Mouse (Mus musculus) adrenal gland, adult 10 weeks (tissue): ENCODE data around the gene Pdhx. TPM values are rescaled to one million over a fixed set of nuclear protein-coding genes. Genes with fewer than 3 reads are reported as not detected.

Experiments
- polyA plus RNA-seq: library from polyadenylated mRNA; stranded (reverse); fragments of 350-450 nt; fragmentation: Illumina TruSeq; extraction: RNeasy Lipid Tissue Mini Kit (QIAGEN cat#74804); gene quantifications from one replicate; pipeline ENCODE4 v1.2.3, GENCODE M21; 2014; ENCODE audit warnings: low read depth, low replicate concordance

The Pdhx gene
- 83.9 TPM for polyA plus RNA-seq

DNA sequence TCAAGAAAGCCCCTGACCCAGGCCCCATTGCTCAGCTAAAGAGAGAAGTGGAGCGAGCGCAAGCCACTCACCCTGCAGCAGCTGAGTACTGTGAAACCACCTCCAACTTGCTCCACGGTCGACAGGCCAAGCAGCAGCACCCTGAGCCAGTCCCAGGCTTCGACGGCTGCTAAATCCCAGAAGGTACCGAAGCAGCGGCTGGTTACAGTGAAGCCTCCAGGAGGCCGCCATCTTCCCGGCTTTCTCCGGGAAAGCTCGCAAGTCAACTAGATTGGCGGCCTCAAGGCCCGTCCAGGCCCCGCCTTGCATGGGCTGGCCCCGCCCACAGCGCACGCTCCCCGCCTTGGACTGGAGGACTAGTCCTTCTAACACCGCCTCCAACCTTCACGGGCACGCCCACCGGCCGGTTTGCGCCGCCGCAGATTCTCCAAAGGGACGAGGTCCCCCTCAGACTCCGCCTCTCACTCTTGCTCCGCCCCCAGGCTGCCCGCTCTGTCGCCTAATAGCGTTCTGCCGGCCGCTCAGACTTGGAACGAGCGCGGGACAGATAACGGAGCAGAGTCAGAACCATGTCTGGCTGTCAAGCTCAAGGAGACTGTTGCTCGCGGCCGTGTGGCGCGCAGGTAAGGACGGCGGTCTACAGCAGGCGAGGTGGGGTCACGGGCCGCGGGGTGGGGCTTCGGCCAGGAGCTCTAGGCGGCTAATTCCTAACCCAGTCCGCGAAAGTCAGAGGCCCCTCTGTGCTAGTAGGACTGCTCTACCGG is at the start of gene Pdhx, which contains the start of gene Apip:
Pdhx (minus strand) TSS at position 295 of the 764 bp plus-strand sequence.
Apip (plus strand) TSS at position 457 of the 764 bp plus-strand sequence.

Other genes starting within 250 kb of the Pdhx start
- gene Cd44, start 171.8 kb downstream of the Pdhx start, polyA plus RNA-seq = 93.5 TPM
- gene Apip, start 162 bp upstream of the Pdhx start, polyA plus RNA-seq = 40.4 TPM
- 1.3 TPM for gene Ehf, start 229.8 kb upstream of the Pdhx start, polyA plus RNA-seq